Mouse (Mus musculus) limb, embryonic 11.5 days (tissue): ENCODE measurements at regions not wholly inside any gene's neighbourhood (a gene's known extent, or its start where the extent isn't known, plus 50 kb on each side); places are given as distances from the start of the nearest gene placed in this dataset.

ENCODE experiments used
- ATAC-seq: fragments of 200-750 bp; cut with Nextera tagmentation; 2 replicates; pipeline ENCODE4 v1.8.0; 2017; ENCODE audit warnings: low read depth; ENCODE audit not compliant: insufficient number of reproducible peaks, low FRiP score, low TSS enrichment
- DNase-seq: peaks from one replicate; pipeline ENCODE4 v3.0.0-alpha.2; 2015; ENCODE audit warnings: low spot score
- H3K27ac ChIP-seq: fragments of 300-500 bp; sonication (generic); replicated peaks from 2 replicates; pipeline ENCODE4 v1.5.1; 2014; ENCODE audit warnings: low read depth, mild to moderate bottlenecking, low read length
- H3K27me3 ChIP-seq: fragments of 300-500 bp; sonication (generic); 2 replicates; pipeline ENCODE4 v1.6.1; 2014; ENCODE audit warnings: mild to moderate bottlenecking, low read length, mixed read lengths; ENCODE audit not compliant: control insufficient read depth, insufficient read depth
- H3K36me3 ChIP-seq: fragments of 300-500 bp; sonication (generic); 2 replicates; pipeline ENCODE4 v1.6.1; 2014; ENCODE audit warnings: mild to moderate bottlenecking, low read length, moderate library complexity, mixed read lengths; ENCODE audit not compliant: control insufficient read depth, insufficient read depth
- H3K4me1 ChIP-seq: fragments of 300-500 bp; sonication (generic); 2 replicates; pipeline ENCODE4 v1.6.1; 2014; ENCODE audit warnings: low read length, mixed read lengths; ENCODE audit not compliant: control insufficient read depth, insufficient read depth
- H3K4me2 ChIP-seq: fragments of 300-500 bp; sonication (generic); 2 replicates; pipeline ENCODE4 v1.6.1; 2014; ENCODE audit warnings: low read depth, mild to moderate bottlenecking, moderate library complexity; ENCODE audit not compliant: severe bottlenecking
- H3K4me3 ChIP-seq: fragments of 300-500 bp; sonication (generic); 2 replicates; pipeline ENCODE4 v1.5.1; 2014; ENCODE audit warnings: low read depth, low read length
- H3K9ac ChIP-seq: fragments of 300-500 bp; sonication (generic); 2 replicates; pipeline ENCODE4 v1.6.1; 2014; ENCODE audit warnings: mild to moderate bottlenecking, low read length
- H3K9me3 ChIP-seq: fragments of 300-500 bp; sonication (generic); 2 replicates; pipeline ENCODE4 v1.6.1; 2016; ENCODE audit warnings: low read length; ENCODE audit not compliant: control insufficient read depth
- WGBS: fragments of 180-500 bp; shearing (Covaris S2); extraction: QIAGEN DNeasy Blood & Tissue Kit; methylation state at CpG from one replicate; pipeline ENCODE4 v1.1.7; 2014; 5-methylcytosine and 5-hydroxymethylcytosine counted together

- DNase-seq (no peak), ATAC-seq (no peak)
- H3K27me3 ChIP-seq = no peaks in the 10 kb centered on the region
- no peaks in the 10 kb centered on the region for H3K4me1 ChIP-seq
- no peaks in the 10 kb centered on the region for H3K36me3 ChIP-seq
- H3K4me2 ChIP-seq = no peak overlapping the region
- H3K9me3 ChIP-seq = no peaks in the 10 kb centered on the region
- no peak overlapping the region for H3K27ac ChIP-seq
- H3K4me3 ChIP-seq = no peak overlapping the region
- WGBS = 88% methylated on average over 1 of the region's 1 CpGs
- no peak overlapping the region for H3K9ac ChIP-seq
These were observed 565.3 kb upstream of the Lmcd1 start for GRCm38 (mm10) chr6:111708277-111708676.

GRCm38 (mm10) chr6:111725969-111726368 lies 547.6 kb upstream of the Lmcd1 start:
- H3K27ac ChIP-seq = no peak overlapping the region
- no peak overlapping the region for H3K4me2 ChIP-seq
- no peak overlapping the region for H3K4me3 ChIP-seq
- H3K9me3 ChIP-seq = no peaks in the 10 kb centered on the region
- H3K27me3 ChIP-seq = no peaks in the 10 kb centered on the region
- ATAC-seq = no peak
- no peaks in the 10 kb centered on the region for H3K4me1 ChIP-seq
- no peak overlapping the region for H3K9ac ChIP-seq
- DNase-seq = no peak
- H3K36me3 ChIP-seq = no peaks in the 10 kb centered on the region

- no peak overlapping the region for H3K9ac ChIP-seq
- no peak overlapping the region for H3K27ac ChIP-seq
- no peaks in the 10 kb centered on the region for H3K9me3 ChIP-seq
- H3K27me3 ChIP-seq = no peaks in the 10 kb centered on the region
- no peak for ATAC-seq
- no peak overlapping the region for H3K4me2 ChIP-seq
- no peaks in the 10 kb centered on the region for H3K4me1 ChIP-seq
- no peak overlapping the region for H3K4me3 ChIP-seq
- no peaks in the 10 kb centered on the region for H3K36me3 ChIP-seq
- DNase-seq = no peak
These were observed 543.2 kb upstream of the Lmcd1 start for GRCm38 (mm10) chr6:111730381-111730780.

- H3K9ac ChIP-seq = no peak overlapping the region
- no peak for ATAC-seq
- 91% methylated on average over 3 of the region's 3 CpGs for WGBS
These were observed 539.6 kb upstream of the Lmcd1 start for GRCm38 (mm10) chr6:111733926-111734325.

GRCm38 (mm10) chr6:111738983-111739382 lies 534.6 kb upstream of the Lmcd1 start:
- Histone ChIP-seq H3K36me3 (no peaks in the 10 kb centered on the region), H3K27me3 (no peaks in the 10 kb centered on the region), H3K27ac (no peak overlapping the region), H3K4me2 (no peak overlapping the region), H3K9me3 (no peaks in the 10 kb centered on the region), H3K4me3 (no peak overlapping the region), H3K9ac (no peak overlapping the region), H3K4me1 (no peaks in the 10 kb centered on the region)
- WGBS = 90% methylated on average over 1 of the region's 1 CpGs
- DNase-seq = no peak
- no peak for ATAC-seq

More at GRCm38 (mm10) chr6:111733926-111734325, 539.6 kb upstream of the Lmcd1 start:
- no peaks in the 10 kb centered on the region for H3K27me3 ChIP-seq
- no peak for DNase-seq
- no peak overlapping the region for H3K4me3 ChIP-seq
- H3K36me3 ChIP-seq = no peaks in the 10 kb centered on the region
- H3K9me3 ChIP-seq = no peaks in the 10 kb centered on the region
- H3K27ac ChIP-seq = no peak overlapping the region
- H3K4me1 ChIP-seq = no peaks in the 10 kb centered on the region
- no peak overlapping the region for H3K4me2 ChIP-seq

GRCm38 (mm10) chr6:111781710-111782481 lies 491.7 kb upstream of the Lmcd1 start:
- no peak overlapping the region for H3K4me3 ChIP-seq
- no peaks in the 10 kb centered on the region for H3K9me3 ChIP-seq
- no peak overlapping the region for H3K27ac ChIP-seq
- DNase-seq = no peak
- H3K4me2 ChIP-seq = no peak overlapping the region
- H3K27me3 ChIP-seq = no peaks in the 10 kb centered on the region
- H3K4me1 ChIP-seq = no peaks in the 10 kb centered on the region
- H3K9ac ChIP-seq = no peak overlapping the region
- ATAC-seq = no peak
- 81% methylated on average over 5 of the region's 5 CpGs for WGBS
- H3K36me3 ChIP-seq = no peaks in the 10 kb centered on the region

GRCm38 (mm10) chr6:111808611-111809010 lies 464.9 kb upstream of the Lmcd1 start:
- H3K36me3 ChIP-seq = no peaks in the 10 kb centered on the region
- H3K27me3 ChIP-seq = no peaks in the 10 kb centered on the region
- no peaks in the 10 kb centered on the region for H3K4me1 ChIP-seq
- DNase-seq (no peak), ATAC-seq (no peak)
- H3K9me3 ChIP-seq = no peaks in the 10 kb centered on the region
- H3K9ac ChIP-seq = no peak overlapping the region
- no peak overlapping the region for H3K27ac ChIP-seq
- no peak overlapping the region for H3K4me3 ChIP-seq
- H3K4me2 ChIP-seq = no peak overlapping the region

- Histone ChIP-seq H3K27ac (no peak overlapping the region), H3K27me3 (no peaks in the 10 kb centered on the region), H3K4me1 (no peaks in the 10 kb centered on the region), H3K9ac (no peak overlapping the region), H3K4me2 (no peak overlapping the region), H3K4me3 (no peak overlapping the region), H3K9me3 (no peaks in the 10 kb centered on the region), H3K36me3 (no peaks in the 10 kb centered on the region)
- ATAC-seq = no peak
- no peak for DNase-seq
- WGBS = 84% methylated on average over 7 of the region's 7 CpGs
These were observed 459.5 kb upstream of the Lmcd1 start for GRCm38 (mm10) chr6:111813982-111814603.

GRCm38 (mm10) chr6:111815150-111815549 lies 458.4 kb upstream of the Lmcd1 start:
- ATAC-seq (no peak), DNase-seq (no peak)
- Histone ChIP-seq H3K4me3 (no peak overlapping the region), H3K27ac (no peak overlapping the region), H3K4me2 (no peak overlapping the region), H3K27me3 (no peaks in the 10 kb centered on the region), H3K9ac (no peak overlapping the region), H3K36me3 (no peaks in the 10 kb centered on the region), H3K9me3 (no peaks in the 10 kb centered on the region), H3K4me1 (no peaks in the 10 kb centered on the region)
